Mouse (Mus musculus) thymus, postnatal 0 days (tissue): ENCODE measurements around the gene Gm9903. TPM values are rescaled to one million over a fixed set of nuclear protein-coding genes. Genes with fewer than 3 reads are reported as not detected.

Experiments used
- DNase-seq: peaks from one replicate; pipeline ENCODE4 v3.0.0-alpha.2; 2015; ENCODE audit warnings: low spot score
- polyA plus RNA-seq: library from polyadenylated mRNA; unstranded; fragments of >200 nt; fragmentation: Nextera tagmentation; extraction: Ambion mirVana; gene quantifications from 2 replicates; pipeline ENCODE4 v1.2.1, GENCODE M21; 2015

The Gm9903 gene
- polyA plus RNA-seq, 1 experiment from 2014 or later: 0.60 TPM

DNA sequence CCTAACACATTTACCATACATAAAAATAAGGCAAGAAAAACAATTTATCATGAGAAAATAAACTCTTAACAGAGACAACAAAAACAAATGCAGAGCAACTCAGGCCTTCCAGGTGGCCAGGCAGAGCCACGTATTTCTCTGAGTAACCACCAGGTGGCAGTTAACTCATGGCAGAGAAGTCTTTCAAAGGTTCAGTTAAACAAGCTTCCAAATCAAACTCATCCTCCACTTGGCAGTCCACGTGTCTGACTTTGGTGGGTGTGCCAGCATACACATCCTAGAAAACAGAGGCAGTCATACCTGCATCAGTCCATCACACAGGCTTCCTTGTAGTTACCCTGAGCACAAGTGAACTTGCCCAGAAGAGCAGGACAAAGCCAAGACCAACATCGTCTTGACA is 10.9 kb downstream of the Gm9903 start:
- DNase-seq: peak; percentile 63

DNA sequence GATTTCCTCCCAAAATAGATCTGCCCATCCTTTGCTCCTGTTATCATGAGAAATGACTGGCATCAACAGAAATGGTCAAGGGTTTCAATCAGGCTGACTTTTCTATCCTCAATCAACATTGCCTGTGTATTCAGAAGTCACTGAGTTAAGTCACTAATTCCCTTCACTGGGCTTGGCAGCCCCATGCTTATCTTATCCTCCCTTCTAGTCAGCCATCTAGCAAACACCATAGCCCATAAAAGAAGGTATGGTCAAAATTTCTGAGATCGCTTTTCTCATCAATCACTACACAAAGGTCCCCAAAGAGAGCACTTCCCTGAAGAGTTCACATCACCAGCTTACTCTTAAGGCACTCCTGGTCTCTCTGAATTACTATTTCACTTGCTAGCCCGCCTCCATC is 21.3 kb downstream of the Gm9903 start:
- DNase-seq: no peak

DNA sequence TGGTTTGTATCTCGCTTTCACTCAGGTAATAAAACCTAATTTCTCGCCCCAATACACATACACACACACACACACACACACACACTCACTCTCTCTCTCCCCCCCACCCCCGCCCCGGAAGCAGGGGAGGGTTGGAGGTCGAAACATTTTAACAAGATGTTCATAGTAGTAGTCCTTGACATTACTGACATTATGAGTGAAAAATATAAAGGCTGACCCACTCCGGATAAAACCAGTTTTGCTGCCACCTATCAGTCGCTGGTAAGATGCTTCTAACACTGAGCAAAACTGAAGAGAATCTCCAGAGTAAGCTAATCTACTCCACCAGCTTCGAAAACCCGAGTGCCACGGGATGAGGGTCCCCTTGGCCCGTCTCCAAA is 21.8 kb downstream of the Gm9903 start:
- DNase-seq: no peak

DNA sequence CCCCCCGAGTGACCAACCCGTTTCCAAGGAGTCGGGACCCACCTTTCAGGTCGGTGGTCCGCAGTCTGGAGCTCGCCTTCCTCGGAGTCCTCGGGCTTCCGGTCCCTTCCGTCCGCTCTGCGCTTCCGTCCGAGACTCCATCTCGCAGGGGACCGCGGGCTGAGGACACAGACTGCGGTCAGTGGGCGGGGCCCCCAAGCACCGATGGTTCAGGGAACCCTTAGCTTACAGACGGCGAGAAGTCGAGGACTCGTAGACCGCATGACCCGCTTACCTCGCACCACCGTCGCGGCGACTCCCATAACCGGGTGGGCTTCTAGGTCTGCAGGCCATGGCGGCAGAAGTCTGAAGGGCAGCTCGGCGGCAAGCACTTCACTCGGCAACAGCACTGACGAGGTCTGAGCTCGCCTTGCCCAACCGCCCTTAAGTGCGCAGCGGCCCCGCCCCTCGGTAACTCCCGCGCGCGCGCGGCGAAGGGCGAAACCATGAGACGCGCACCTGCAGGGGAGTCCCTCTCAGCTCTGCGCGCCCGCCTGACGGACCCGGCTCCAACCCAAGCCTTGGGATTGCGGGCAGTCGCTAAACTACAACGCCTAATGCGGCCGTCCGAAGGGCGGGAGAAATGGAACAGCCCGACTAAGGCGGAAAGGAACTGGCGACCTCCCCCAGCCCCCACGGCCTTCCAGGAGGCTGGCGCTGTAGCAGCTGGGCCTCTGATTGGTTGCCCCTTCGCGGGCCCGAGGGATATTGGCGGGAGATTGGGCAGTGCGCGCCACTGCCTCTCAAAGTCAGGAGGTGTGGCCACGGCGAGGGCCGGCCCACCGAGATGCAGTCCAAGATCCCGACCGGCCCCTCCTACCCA is 22.4 kb downstream of the Gm9903 start, which contains the start of gene Slbp:
TSS of gene Slbp (minus strand) at position 654 of the 862 bp plus-strand sequence.
- DNase-seq: peak; percentile 92

DNA sequence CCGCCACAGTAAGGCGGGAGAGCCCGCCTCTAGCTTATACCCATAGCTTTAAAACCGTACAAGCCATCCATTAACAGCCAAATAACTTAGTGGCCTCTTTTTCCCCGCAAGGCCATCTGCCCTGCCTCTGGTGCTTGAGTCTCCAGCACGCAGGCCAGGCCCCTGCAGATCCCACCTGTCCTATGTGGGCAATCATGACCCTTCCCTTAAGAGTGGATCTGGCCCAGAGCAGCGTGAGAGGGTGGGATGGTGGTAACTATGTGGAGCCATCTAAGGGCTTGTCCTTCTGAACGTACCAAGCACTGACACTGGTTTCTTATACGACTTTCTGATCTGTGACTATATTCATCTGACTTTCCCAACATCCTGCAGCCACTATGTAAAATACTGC is 23.1 kb downstream of the Gm9903 start:
- no peak for DNase-seq

DNA sequence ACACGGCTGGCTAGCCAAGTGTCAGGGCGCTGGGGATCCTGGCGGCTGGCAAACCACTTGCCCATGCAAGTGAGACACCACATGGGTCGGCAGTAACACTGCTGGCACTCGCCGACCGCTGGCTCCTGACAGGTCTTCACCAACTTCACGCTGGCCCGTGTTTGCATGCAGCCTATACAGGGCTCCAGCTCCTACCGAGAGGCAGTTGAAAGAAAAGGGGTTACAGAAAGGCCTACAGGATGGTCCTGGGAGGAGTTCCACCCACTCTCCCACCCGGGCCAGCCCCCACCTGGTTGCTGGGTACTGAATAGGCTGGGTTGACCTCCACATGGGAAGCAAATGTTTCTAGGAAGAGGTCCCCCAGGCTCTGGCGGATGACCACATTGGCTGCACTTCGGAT is 24.7 kb downstream of the Gm9903 start:
- DNase-seq: no peak

DNA sequence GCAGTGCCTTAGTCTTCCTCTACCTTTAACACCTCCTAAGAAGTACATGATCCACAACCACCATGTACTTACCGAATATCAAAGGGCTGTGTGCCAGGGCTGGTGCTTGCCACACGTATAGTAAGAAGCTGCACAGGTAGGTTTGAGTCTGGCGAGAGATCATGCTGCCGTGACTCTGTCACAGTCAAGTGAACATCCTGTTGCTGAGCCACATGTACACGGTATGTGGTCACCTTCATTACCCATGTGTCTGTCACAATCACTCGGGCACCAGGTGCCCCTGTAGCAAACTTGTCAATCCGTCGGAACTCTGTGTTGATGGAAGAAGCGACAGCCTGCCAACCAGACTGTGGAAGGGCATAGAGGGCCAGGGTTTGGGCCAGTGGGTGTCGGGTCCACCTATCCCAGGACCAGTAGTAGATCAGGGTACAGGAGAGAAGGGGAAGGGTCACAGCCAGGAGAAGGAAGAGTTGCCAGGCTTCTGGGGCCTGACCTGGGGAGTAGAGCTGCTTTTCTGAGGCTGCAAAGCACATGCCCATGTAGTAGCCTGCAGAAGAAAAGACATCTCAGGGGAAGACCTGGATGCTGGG is 25.6 kb downstream of the Gm9903 start:
- no peak for DNase-seq

DNA sequence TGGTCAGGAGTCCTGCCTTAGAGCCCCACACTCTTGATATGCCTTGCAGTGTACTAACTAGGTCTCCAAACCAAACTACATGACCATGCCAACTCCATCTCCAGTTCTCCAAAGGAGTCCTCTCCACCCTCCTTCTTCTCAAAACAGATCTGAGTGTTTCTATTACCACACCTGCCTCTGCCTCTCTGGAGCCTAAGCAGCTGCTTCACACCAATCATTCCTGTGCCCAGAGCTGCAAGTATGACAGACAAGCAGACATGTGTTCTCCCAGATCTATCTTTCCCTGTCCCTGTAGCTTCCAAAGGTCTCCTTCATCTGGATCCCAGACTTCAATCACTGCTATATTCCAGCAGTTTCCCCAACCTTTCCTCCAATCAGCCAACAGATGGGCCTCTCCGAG is 27.0 kb downstream of the Gm9903 start:
- DNase-seq: no peak

DNA sequence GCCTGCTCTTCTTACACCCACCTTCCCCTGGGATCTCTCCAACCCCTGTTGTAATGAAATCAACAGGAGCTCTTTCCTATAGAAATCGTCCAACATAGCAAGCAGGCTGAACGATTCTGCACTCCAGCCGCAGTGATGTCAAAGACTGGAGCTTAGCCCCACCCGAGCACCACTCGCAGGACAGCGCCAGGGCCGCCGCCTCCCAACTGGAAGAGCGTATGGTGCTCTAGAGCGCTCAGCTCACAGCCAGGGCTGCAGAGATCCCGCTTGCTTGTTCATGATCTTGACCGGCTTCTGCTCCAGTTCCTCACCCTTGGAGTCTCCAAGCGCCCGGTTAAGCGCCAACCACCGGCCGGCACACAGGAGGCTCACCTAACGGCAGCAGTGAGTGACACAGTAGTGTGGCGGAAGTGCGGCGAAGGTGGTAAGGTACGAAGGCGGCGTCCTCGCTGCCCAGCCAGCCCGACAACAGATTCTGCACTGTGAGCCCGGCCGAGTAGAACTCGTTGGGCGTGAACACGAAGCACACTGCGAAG is 27.6 kb downstream of the Gm9903 start:
- no peak for DNase-seq

DNA sequence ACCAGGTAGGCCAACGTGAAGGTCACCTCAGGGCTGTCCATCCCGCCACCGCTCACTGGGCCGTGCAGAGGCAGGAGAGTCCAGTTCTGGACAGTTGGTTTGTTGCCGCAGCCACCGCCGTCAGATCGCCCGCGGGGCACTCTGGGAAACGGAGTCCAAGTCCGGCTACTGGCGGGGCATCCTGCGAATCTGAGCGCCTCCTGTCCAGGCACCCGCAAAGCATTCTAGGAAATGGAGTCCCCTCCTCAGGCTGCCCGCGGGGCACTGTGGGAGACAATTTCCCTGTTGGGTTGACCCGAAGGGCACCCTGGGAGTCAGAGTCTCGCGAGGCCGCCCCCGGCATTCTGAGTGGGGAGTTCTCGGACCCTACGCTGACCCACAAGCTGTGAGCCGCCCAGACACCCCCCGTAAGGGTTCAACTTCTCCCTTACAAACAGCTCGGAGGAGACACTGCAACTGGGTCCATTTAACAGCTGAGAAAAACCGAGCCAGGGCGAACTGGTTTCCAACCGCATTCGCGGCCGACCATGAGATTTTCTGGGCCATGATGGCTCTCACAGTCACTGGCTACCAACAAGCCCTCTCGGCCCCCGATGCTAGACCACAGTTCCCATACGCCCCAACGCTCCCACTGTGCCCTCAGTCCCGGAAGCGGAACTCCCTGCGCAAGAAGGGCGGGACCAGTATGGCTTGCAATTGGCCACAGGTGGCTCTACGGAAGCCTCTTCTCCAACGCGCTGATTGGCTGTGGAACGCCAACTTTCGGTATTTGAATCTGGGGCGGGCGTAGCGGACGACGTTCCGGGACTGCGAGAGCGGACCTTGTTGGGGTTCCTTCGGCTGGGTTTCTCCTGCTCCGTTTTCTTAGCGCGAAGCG is 28.3 kb downstream of the Gm9903 start, which contains the start of the genes Tacc3 and Tmem129:
TSS of gene Tacc3 (plus strand) at position 342 of the 877 bp plus-strand sequence.
TSS of gene Tmem129 (minus strand) at position 630 of the 877 bp plus-strand sequence.
- peak; percentile 99 for DNase-seq

DNA sequence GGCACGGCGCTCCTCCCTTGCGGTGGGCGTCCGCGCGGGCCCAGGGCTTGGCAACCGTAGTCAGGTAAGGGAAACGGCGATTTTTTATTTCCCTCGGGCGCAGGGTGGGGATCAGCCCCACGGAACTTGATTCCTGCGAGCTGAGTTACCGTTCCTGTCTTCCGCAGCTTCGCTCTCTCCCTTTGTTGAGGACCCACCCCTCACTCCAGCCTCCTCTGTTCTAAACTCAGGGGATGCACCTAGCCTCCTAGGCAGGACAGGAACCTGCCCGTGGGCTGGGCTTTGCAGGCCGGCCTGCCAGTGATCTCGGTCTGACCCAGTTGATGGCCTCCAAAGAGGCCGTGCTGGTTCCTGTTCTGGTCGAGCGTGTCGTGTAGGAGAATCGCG is 28.9 kb downstream of the Gm9903 start:
- no peak for DNase-seq

DNA sequence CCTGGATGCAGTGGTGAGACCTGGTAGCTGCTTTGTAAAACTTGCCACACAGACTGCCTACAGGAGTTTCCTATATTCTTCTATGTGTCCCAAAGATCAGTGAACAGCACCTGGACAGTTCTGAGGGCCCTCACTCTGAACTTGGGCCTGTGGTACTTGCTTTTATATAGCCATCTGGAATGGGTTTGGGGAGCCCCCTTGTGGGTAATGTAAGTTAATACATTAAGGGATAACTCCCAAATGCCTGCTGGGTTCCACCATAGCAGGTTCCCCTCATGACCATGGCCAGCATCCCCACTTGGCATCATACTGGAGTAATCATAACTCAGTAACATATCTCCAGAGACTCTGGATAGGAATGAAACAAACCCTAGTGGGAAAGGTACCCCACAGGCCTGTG is 38.5 kb downstream of the Gm9903 start:
- DNase-seq: peak; percentile 32

DNA sequence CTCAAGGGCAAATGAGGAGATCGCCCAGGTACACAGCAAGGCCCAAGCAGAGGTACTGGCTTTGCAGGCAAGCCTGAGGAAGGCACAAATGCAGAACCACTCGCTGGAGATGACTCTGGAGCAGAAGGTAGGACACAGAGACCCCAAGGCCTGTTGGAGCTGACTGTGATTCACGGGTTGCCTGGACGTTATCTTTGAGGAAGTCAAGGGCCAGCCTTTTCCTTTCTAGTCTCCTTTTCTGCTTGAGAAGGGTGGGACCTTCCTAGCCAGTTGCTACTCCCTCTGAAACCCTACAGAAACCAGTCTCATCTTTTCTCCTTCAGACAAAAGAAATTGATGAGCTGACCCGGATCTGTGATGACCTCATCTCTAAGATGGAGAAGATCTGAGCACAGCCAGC is 41.9 kb downstream of the Gm9903 start:
- DNase-seq: no peak

DNA sequence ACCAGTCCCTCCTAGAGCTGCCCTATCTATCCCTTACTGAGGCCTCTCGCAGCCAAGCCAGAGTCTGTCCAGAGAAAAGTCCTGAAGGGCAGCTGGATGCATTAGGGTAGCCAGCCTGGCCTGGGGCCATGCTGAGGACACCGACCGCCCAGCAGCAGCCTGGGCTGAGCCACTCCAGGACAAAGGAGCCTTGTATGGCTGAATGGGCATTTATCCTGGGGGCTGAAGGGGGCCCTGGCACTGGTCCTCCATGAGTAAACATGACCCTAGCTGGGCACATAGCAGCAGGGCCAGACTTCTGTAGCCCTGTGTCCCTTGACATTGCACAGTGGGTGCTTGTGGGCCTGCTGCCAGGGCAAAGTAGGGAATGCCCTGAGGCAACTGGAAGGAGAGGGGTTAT is 44.7 kb downstream of the Gm9903 start:
- no peak for DNase-seq

DNA sequence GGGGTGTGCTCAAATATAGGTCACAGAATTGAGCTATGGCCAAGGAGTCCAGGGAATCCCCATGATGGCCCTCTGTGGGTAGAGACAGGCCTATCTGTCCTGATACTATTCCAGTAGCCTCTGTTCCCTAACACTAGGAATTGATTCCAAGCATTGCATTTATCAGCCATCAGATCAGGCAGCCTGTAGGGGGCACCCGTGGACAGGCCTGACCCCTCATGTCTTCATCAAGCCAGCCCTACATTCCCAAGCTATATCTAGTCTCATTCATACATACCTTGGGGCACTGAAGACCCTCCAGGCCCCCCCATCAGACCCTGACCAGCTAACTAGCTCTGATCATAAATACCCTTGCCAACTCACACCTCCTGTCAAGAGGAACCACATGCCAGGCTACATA is 46.2 kb downstream of the Gm9903 start:
- no peak for DNase-seq

DNA sequence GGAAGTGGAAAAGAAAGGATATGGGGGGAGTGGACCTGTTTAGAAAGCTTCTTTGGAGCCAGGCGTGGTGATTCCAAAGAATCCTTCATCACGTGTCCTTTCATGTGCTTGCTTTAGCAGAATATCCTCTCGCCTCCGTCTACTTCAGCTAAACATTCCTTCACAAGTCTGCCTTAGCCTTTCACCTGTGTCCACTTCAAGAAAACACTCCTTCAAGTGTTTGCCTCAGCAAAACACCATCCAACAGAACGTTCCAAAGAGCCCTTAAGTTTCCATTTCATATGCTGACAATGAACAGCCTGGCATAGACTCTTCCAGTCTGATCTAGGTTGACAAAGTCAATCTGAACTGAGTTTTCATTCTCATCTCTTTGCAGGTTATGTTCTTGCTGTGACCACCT is 48.5 kb downstream of the Gm9903 start:
- DNase-seq: no peak

DNA sequence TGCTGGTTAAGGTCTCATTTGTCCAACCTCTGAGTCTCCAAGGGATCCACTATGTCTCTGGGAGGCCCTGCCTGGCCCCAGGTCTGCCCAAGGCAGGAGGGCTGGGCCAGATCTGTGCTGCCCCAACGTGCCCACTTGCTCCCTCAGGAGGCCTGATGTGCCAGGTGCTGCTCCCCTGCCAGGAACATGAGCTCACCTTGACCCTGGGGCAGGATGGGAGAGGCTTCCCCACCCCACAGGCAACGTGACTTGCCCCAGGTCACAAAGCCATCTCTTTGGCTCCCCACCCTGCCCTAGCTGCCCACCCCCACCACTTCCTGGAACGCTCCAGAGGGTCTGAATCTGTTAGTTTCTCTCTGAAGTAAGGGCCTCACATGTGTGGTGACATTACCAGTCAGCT is 51.3 kb downstream of the Gm9903 start:
- DNase-seq: no peak
